Mouse (Mus musculus) erythroid progenitor cell, adult 5-6 weeks (primary cell): ENCODE measurements around the gene Rabep1. TPM values are rescaled to one million over a fixed set of nuclear protein-coding genes. Genes with fewer than 3 reads are reported as not detected.

ENCODE experiments used
- ATAC-seq: replicated peaks from 2 replicates; pipeline ENCODE4 v1.8.0; 2016; ENCODE audit warnings: moderate number of reproducible peaks, mild to moderate bottlenecking, moderate TSS enrichment, inconsistent platforms; ENCODE audit not compliant: poor library complexity, low FRiP score, severe bottlenecking
- total RNA-seq, 2 experiments: library from RNA; stranded (forward) in 1 of 2; stranded (reverse) in 1 of 2; fragments of 150-400 nt in 1 of 2; fragments of 186-747, 209-891 nt in 1 of 2; gene quantifications; 2 replicates each; pipeline versions ENCODE4 v1.2.3 to v1.2.4; 2015 to 2017; ENCODE audit warnings: low replicate concordance in 2 of 2

The Rabep1 gene
- total RNA-seq (2015; ENCODE audit: low replicate concordance) (6.5 and 8.0 TPM in 2 replicates), total RNA-seq (2017; ENCODE audit: low replicate concordance) (20.9 and 23.0 TPM in 2 replicates)

DNA sequence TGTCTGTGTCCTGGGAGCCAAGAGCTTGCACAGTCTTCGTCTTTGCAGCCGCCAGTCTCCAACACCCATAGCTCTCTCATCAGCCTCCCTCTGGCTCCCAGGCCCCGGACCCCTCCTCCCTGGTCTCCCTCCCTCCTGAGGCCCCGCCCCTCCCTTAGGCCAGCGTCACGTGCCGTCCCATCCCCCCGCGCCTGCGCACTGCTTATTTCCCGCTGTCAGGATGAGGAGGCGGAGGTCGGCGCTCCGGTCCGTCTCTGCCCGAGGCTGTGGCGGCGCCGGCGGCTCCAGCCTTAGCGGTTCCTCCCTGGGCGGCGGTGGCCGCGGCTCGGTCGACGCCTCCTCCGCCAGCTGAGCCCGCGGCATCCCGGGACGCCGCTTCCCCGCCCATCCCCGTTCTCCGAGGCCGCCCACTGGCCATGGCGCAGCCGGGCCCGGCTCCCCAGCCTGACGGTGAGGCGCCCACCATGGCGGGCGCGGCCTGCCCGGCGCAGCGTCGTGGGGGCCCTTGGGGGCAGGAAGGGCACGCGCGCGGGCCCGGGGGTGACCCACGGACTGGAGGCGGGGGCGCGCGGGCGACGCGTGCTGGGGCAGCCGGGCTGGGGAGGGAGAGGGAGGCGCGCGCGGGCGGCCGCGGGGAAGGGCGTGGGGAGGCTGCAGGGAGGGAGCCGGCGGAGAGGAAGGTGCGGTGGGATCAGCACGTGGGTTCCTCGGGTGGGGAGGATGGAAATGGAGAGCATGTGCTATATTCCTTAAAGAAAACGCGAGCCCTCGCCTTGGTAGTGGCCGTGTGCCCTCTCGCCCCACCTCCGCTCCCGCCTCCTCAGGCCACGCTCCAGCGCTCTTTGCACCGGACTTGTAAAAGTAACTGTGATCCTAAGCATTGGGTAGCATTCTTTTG is at the start of gene Rabep1:
Rabep1 (plus strand) TSS at position 220 of the 898 bp plus-strand sequence.
- peak; percentile 81 for ATAC-seq

DNA sequence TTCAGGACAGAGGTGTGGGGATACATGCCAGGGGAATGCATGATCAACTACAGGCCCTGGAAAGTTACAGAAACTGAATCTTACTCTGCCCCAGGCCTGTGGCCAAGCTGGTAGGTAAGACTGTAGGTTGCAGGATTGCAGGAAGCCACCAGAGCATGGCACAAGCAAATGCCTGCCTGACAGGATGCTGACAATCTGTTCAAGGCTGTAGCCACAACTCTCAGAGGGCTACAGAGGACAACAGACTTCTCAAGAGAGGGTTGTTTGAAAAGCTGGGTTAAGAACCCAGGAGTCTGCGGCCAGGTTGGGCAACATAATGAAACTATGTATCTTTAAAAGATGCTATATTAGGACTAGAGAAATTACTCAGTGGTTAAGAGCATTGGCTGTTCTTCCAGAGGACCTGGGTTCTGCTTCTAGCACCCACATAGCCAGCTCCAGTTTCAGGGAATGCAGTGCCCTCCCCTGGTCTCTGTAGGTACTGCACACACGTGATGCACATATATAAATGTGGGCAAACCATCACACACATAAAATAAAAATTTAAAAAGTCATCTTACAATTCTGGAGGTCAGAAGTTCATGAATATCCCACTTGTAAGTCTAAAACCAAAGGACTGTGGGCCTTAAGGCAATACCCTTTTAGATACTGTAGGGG is 42.2 kb upstream of the Rabep1 start:
- no peak for ATAC-seq

- no peak for ATAC-seq
Measured at GRCm38 (mm10) chr11:70802865-70803261, 41.7 kb upstream of the Rabep1 start.

DNA sequence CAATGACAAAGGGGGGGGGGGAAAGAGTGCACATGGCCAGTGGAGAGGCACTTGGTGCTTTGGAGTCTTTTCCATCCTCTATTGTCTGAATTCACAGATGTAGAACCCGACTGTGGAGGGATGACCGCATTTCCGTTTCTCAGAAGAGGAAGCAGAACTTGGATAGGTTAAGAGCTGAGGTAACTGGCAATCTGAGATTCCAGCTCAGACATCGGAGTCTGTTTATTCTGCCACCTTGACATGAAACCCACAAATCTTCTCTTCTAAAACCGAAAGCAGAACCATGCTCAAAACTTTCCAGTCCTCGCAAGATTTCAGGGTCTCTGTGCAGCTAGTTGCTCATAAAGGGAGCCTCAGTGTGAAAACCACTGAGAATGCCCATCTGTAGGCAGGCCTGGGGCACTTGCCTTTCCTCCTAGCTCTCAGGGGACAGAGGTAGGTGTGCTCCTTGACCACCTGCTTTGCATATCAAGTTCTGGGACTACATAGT is 40.8 kb upstream of the Rabep1 start:
- no peak for ATAC-seq

DNA sequence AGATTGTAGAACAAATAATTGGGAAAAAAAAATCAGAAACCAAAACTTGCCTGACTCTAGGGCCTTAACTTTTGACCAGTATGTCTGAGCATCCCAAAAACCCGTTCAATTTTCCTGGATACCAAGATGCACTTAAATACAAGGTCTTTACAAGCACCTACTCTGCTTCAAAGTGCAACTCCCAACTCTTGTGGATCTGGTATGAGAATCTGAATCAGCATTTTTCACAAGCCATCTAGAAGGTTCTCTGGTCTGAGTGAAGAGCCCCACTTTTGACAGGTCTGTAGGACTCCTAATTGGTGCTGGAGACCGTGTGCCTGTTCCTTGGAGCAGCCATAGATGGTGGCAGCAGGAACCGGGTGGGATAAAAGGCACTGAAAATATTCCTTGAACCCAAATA is 40.2 kb upstream of the Rabep1 start:
- ATAC-seq: no peak

GRCm38 (mm10) chr11:70805641-70806175 is 38.9 kb upstream of the Rabep1 start:
- no peak for ATAC-seq

DNA sequence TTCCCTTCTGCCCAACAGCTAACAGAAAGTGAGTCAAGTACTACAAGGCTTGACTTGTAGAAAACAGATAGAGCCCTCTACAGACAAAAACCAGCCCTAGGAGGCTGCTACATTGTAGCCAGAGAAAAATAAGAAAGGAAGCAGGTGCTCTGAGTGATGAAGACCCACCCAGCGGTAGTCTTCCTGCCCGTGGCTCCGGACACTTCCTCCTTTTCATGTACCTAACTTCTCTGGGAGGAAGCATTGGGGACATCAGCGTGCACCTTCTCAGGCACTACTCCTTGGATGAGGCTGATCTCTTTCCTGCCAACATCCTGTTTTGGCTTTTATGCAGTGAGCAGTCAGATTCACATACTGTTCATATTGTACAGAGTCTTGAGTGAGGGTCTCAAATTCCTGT is 37.9 kb upstream of the Rabep1 start:
- no peak for ATAC-seq

GRCm38 (mm10) chr11:70807630-70808029 is 36.9 kb upstream of the Rabep1 start:
- no peak for ATAC-seq

GRCm38 (mm10) chr11:70808101-70808500 is 36.5 kb upstream of the Rabep1 start:
- no peak for ATAC-seq

GRCm38 (mm10) chr11:70809011-70809410 is 35.6 kb upstream of the Rabep1 start:
- no peak for ATAC-seq

GRCm38 (mm10) chr11:70811041-70811440 is 33.5 kb upstream of the Rabep1 start:
- no peak for ATAC-seq

DNA sequence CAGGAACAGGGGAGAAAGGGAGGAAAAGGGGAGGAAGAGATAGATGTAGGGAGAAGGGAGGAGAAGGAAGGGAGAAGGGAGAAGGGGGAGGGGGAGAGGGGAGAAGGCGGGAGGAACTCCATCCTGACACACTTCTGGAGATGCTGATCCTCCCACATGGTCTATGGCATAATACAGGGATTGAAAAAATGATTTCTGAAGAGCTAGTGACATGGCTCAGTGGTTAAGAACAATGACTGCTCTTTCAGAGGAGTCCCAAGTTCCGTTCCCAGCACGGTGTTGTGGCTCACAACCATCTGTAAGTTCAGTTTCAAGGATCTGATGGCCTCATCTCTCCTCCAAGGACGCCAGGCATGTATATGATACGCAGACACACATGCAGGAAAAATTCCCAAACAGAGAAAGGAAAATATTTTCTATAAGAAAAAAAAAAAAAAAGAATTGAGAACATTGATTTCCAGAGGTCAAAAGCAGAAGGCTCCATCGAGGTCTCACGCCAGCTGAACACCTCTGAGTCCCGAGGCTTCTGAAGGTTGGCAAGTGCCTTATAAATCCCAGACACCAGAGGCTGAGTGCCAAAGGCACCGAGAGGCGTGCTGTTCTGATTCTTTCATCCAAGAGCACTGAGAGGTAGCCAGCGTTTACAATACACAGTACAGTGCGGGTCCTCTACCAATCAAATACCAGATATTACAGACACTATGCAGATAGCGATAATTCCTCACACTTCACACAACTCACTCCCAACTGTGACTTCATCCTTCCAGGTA is 32.9 kb upstream of the Rabep1 start:
- ATAC-seq: no peak

GRCm38 (mm10) chr11:70812365-70812764 is 32.2 kb upstream of the Rabep1 start, which contains the start of gene Scimp:
TSS of gene Scimp (minus strand) at chr11:70812586.
- ATAC-seq: no peak

DNA sequence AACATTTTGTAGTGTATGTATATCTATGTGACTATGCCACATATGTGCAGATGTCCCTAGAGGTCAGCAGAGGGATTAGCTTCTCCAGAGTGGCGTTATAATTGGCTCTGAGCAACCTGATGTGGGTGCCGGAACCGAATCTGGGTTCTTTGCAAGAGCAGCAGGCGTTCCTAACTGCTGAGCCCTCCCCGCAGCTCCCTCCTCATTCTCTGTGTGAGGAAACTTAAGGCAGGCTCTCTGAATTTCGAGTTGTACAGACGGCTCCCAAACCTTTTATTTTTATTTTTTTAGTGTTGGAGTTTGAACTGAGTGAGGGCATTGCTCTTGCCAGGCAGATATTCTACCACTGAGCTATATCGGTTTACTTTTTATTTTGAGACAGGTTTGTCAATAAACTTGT is 29.5 kb upstream of the Rabep1 start:
- no peak for ATAC-seq

- ATAC-seq: peak; percentile 78
Measured at GRCm38 (mm10) chr11:70815498-70816078, 29.0 kb upstream of the Rabep1 start.

DNA sequence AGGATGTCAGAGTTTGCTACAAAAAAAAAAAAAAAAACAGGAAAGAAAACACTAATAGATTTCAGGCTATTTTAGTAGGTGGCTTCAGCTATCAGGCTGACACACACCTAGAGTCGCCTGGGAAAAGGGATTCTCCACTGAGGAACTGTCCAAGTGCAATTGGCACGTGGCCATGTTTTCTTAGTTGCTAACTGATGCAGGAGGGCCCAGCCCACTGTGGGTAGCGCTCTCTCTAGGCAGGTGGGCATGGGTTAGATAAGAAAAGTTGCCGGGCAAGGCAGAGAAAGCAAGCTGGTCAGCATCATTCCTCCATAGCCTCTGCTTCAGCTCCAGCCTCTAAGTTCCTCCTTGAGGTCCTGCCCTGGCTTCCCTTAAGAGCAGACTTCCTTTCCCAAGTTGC is 27.8 kb upstream of the Rabep1 start:
- no peak for ATAC-seq

DNA sequence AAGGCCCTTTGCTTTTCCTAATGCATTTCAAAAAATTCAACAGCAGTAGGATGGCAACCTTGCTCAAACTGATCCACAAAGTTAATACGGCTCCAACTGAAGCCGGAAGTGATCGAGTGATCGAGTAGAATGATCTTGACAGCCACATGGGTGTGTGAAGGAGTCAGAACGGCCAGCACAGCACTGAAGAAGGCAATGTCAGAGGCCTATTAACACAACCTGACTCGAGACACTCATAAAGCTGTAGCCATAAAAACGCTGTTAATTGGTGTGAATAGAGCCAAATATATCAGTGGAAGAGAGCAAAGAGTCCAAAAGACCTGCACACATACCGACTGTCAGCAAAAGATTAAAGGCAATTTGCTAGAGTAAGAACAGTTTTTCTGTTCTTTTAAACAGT is 24.5 kb upstream of the Rabep1 start:
- ATAC-seq: no peak

GRCm38 (mm10) chr11:70821728-70822591 is 22.6 kb upstream of the Rabep1 start:
- no peak for ATAC-seq

GRCm38 (mm10) chr11:70826207-70826606 is 18.4 kb upstream of the Rabep1 start:
- ATAC-seq: peak; percentile 70
